Mouse (Mus musculus) embryonic facial prominence, embryonic 10.5 days (tissue): Measurements from ENCODE around the gene Cisd3. TPM values are rescaled to one million over a fixed set of nuclear protein-coding genes. Genes with fewer than 3 reads are reported as not detected.
A peak's percentile ranks its signal among the peaks of the same experiment; 100 is the strongest.
"Not testable (repeated sequence)": the region's sequence is repeated elsewhere in the genome, so short reads cannot be mapped to it uniquely, and the experiment has no call there.

Experiments used
- DNase-seq: peaks from one replicate; pipeline ENCODE4 v3.0.0-alpha.2; 2017; ENCODE audit warnings: low spot score
- H3K27ac ChIP-seq: fragments of 300-500 bp; sonication (generic); replicated peaks from 2 replicates; pipeline ENCODE4 v1.5.1; 2016; ENCODE audit warnings: mild to moderate bottlenecking
- H3K27me3 ChIP-seq: fragments of 300-500 bp; sonication (generic); replicated peaks from 2 replicates; pipeline ENCODE4 v1.6.1; 2016; ENCODE audit warnings: low read depth, mild to moderate bottlenecking; ENCODE audit not compliant: poor library complexity, severe bottlenecking
- H3K36me3 ChIP-seq: fragments of 300-500 bp; sonication (generic); replicated peaks from 2 replicates; pipeline ENCODE4 v1.6.1; 2016; ENCODE audit warnings: mild to moderate bottlenecking, moderate library complexity
- H3K4me1 ChIP-seq: fragments of 300-500 bp; sonication (generic); 2 replicates; pipeline ENCODE4 v1.6.1; 2016
- H3K4me3 ChIP-seq: fragments of 300-500 bp; sonication (generic); 2 replicates; pipeline ENCODE4 v1.5.1; 2016; ENCODE audit warnings: mild to moderate bottlenecking, moderate library complexity
- H3K9me3 ChIP-seq: fragments of 300-500 bp; sonication (generic); 2 replicates; pipeline ENCODE4 v1.6.1; 2016; ENCODE audit warnings: mild to moderate bottlenecking
- WGBS: fragments of 180-500 bp; shearing (Covaris S2); methylation state at CpG from one replicate; pipeline ENCODE4 v1.1.7; 2016; 5-methylcytosine and 5-hydroxymethylcytosine counted together
- microRNA-seq: library from miRNA; unstranded; fragments of <30 nt; microRNA quantifications from one replicate; pipeline ENCODE4, GENCODE M21; 2017
- polyA plus RNA-seq: library from polyadenylated mRNA; unstranded; fragments of >200 nt; fragmentation: Nextera tagmentation; extraction: Ambion mirVana; gene quantifications from 2 replicates; pipeline ENCODE4 v1.2.1, GENCODE M21; 2016

Cisd3 gene
- polyA plus RNA-seq, 1 experiment from 2014 or later: 18.2 TPM

DNA sequence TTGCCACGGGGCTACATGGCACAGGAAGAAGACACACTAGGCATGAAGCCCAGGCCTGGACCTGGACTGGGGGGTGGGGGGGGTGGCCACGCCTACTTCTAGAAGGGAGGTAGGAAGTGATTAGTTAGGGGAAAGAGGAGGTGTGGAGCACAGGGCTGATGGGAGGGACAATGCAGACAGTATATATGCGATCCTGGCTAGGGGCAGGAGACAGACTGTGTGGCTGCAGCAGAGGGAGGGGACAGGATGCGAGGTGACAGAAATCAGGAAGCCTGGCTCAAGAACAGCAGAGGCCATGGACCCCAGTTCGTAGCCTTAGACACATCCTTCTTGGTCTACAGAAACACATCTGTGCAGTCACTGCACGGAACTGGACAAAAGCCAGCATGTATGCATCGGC lies 38.1 kb downstream of the Cisd3 start:
- WGBS: 82% methylated on average over 7 of the region's 7 CpGs
- no peaks in the 10 kb centered on the region for H3K27me3 ChIP-seq
- H3K36me3 ChIP-seq: peaks cover 100% of the 10 kb centered on the region
- DNase-seq: no peak
- H3K9me3 ChIP-seq: peaks cover 8% of the 10 kb centered on the region; the same call in 1 of the 2 replicates
- H3K4me3 ChIP-seq: no peak overlapping the region
- H3K4me1 ChIP-seq: peaks cover 13% of the 10 kb centered on the region
- H3K27ac ChIP-seq: no peak overlapping the region

DNA sequence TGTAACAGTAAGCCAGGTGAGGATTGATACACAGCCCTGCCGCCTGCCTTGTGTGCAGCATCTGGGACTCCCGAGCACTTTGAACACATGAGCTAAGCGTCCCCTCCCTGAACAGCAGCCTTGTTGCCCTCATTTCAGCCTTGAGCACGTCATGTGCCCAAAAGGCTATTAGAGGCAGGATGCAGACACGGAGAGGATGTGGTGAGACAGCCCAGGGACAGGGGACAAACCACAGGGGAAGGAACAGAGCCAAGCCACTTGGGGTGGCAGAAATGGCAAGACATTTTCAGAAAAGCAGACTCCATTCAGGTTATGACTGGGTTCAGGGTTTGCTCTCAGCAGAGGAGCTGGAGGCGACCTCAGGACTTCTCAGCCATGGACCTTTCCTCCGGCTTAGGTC lies 42.7 kb downstream of the Cisd3 start:
- no peak overlapping the region for H3K4me3 ChIP-seq
- H3K27ac ChIP-seq: no peak overlapping the region
- peaks cover 34% of the 10 kb centered on the region for H3K4me1 ChIP-seq
- peaks cover 92% of the 10 kb centered on the region for H3K36me3 ChIP-seq
- no peak for DNase-seq
- WGBS: 68% methylated on average over 7 of the region's 7 CpGs
- no peaks in the 10 kb centered on the region for H3K27me3 ChIP-seq
- no peaks in the 10 kb centered on the region for H3K9me3 ChIP-seq

DNA sequence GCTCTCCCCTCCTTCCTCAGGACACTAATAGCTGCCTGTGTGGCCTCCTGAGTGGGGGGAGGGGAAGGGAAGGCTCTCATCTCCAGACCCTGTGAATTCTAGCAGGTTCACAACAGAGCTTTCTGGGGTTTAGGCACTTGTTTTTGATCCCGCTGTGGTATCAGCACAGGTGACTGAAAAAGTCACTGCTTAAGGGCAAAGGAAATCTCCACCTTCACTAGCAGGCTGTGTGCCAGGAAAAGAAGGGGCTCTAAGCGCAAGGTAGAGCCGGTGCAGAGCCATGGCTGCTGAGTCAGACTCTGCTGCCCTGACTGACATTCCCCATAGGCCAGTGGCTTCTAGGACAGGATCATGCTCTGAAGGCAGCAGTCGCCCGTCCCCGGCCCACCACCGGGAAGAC lies 43.1 kb downstream of the Cisd3 start:
- DNase-seq: no peak
- Histone ChIP-seq H3K27ac (no peak overlapping the region), H3K4me1 (peaks cover 38% of the 10 kb centered on the region), H3K36me3 (peaks cover 88% of the 10 kb centered on the region), H3K4me3 (no peak overlapping the region), H3K9me3 (no peaks in the 10 kb centered on the region), H3K27me3 (no peaks in the 10 kb centered on the region)
- WGBS: 71% methylated on average over 7 of the region's 7 CpGs

DNA sequence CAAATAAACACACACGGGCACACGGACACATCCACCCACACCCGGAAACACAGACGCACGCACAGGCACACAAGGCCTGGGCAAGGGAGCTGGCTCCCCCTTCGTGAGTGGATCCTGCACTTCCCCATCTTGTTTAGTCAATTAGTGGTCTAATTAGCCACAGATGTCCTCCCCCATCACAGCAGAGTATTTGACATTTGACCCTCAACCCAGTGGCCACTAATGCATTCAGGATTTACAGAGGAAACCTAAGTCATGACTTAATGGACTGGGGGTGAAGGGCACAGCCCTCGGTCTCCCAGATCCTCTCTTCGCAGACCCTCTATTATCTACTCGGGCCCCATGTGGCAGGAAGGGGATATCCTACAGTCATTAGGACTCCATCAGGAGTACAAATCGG lies 48.1 kb downstream of the Cisd3 start:
- Histone ChIP-seq H3K4me1 (peaks cover 49% of the 10 kb centered on the region), H3K36me3 (peaks cover 39% of the 10 kb centered on the region), H3K27me3 (no peaks in the 10 kb centered on the region), H3K27ac (peak overlapping the region; percentile 42), H3K4me3 (peak overlapping the region; percentile 14), H3K9me3 (no peaks in the 10 kb centered on the region)
- 9% methylated on average over 10 of the region's 10 CpGs for WGBS
- DNase-seq: peak; percentile 75

DNA sequence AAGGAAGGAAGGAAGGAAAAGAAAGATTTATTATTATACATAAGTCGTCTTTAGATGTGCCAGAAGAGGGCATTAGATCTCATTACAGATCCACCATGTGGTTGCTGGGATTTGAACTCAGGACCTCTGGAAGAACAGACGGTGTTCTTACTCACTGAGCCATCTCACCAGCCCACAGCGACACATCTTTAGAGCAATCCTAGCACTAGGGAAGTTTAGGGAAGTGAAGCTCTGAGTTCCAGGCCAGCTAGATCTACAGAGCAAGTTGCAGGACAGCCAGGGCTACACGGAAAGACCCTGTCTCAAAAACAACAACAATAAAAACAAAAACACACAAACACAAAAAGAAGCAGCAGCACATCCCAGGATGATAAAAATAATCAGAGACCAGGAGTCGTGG lies 49.2 kb downstream of the Cisd3 start:
- H3K27me3 ChIP-seq, H3K4me3 ChIP-seq, H3K27ac ChIP-seq, DNase-seq, H3K9me3 ChIP-seq: not testable (repeated sequence)
- Histone ChIP-seq H3K36me3 (peaks cover 34% of the 10 kb centered on the region), H3K4me1 (peaks cover 44% of the 10 kb centered on the region)
- 81% methylated on average over 5 of the region's 5 CpGs for WGBS

DNA sequence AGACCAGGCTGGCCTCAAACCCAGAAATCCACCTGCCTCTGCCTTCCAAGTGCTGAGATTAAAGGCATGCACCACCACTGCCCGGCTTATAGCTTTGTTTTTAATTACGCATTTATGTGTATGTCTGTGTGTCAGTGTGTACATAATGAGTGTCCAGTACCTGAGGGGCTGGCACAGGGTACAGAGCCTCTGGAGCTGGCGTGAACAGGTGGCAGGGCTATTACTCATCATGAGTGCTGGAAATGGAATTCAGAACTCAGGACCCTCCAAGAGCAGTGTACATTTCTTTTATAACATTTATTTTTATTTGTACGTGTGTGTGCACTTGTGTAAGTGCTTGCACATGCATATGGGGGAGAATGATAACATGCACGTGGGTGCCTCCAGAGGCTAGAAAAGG lies 51.0 kb downstream of the Cisd3 start:
- Histone ChIP-seq H3K36me3 (peaks cover 20% of the 10 kb centered on the region), H3K4me3 (no peak overlapping the region), H3K4me1 (peaks cover 53% of the 10 kb centered on the region), H3K27ac (no peak overlapping the region), H3K27me3 (no peaks in the 10 kb centered on the region), H3K9me3 (no peaks in the 10 kb centered on the region)
- 92% methylated on average over 5 of the region's 5 CpGs for WGBS
- DNase-seq: no peak

DNA sequence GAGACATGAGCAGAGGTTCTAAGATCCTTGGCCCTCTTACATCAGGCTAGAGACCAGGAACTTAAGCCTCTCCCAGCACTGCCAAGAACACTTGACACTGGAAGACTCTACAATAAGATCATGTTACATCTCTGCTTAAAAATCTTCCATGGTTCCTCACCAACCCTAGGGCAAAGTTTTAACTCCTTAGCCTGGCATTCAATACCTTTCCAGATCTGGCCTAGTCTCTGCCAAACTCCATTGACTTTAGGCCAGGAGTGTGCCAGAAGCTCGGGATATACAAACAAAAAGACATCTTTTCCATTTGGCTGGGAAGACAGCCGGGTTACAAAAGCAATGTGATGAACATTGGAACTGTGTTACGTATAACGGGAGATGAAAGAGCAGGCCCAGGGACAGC lies 52.0 kb downstream of the Cisd3 start:
- WGBS: 74% methylated on average over 4 of the region's 4 CpGs
- no peak for DNase-seq
- Histone ChIP-seq H3K4me3 (no peak overlapping the region), H3K27ac (no peak overlapping the region), H3K36me3 (peaks cover 11% of the 10 kb centered on the region; the same call in 1 of the 2 replicates), H3K9me3 (no peaks in the 10 kb centered on the region), H3K27me3 (no peaks in the 10 kb centered on the region), H3K4me1 (peaks cover 54% of the 10 kb centered on the region)

Small RNAs within 50 kb of the gene (microRNA-seq; reads per million reads assigned to microRNA genes)
- 0.91 reads per million for gene Gm24158
- gene Mir6927: 1.8 reads per million

Other genes with a start within 250 kb of the Cisd3 start
- gene 4933428G20Rik, start 185.5 kb upstream of the Cisd3 start, polyA plus RNA-seq: 0.35 and 0.54 TPM in 2 replicates
- 0.72 and 0.80 TPM in 2 replicates for gene Srcin1, start 109.6 kb upstream of the Cisd3 start, polyA plus RNA-seq
- gene Epop, start 56.1 kb upstream of the Cisd3 start, polyA plus RNA-seq: 13.0 and 14.4 TPM in 2 replicates
- gene Mllt6, start 22.4 kb upstream of the Cisd3 start, polyA plus RNA-seq: 2.1 and 2.2 TPM in 2 replicates
- 23.2 and 24.1 TPM in 2 replicates for gene Pcgf2, start 14.7 kb downstream of the Cisd3 start, polyA plus RNA-seq
- gene Psmb3, start 17.6 kb downstream of the Cisd3 start, polyA plus RNA-seq: 634 and 654 TPM in 2 replicates
- 1.9 and 2.1 TPM in 2 replicates for gene Pip4k2b, start 58.9 kb downstream of the Cisd3 start, polyA plus RNA-seq
- gene Cwc25, start 80.7 kb downstream of the Cisd3 start, polyA plus RNA-seq: 22.0 and 24.2 TPM in 2 replicates
- gene 1700001P01Rik, start 90.1 kb downstream of the Cisd3 start, polyA plus RNA-seq: 0.85 and 1.1 TPM in 2 replicates
- 481 and 487 TPM in 2 replicates for gene Rpl23, start 96.6 kb downstream of the Cisd3 start, polyA plus RNA-seq
- 90.5 and 98.7 TPM in 2 replicates for gene Lasp1, start 113.2 kb downstream of the Cisd3 start, polyA plus RNA-seq
- 14.0 and 16.0 TPM in 2 replicates for gene B230217C12Rik, start 155.0 kb downstream of the Cisd3 start, polyA plus RNA-seq
- 0.42 and 0.67 TPM in 2 replicates for gene Fbxo47, start 198.3 kb downstream of the Cisd3 start, polyA plus RNA-seq